Mouse (Mus musculus): ENCODE data around the gene Syt12. TPM values are rescaled to one million over a fixed set of nuclear protein-coding genes. Genes with fewer than 3 reads are reported as not detected.
A peak's percentile ranks its signal among the peaks of the same experiment; 100 is the strongest.

The Syt12 gene
- polyA plus RNA-seq, 1 experiment from 2014 or later, result 0.41 TPM

- H3K9me3 ChIP-seq (ENCODE audit: control insufficient read depth, low read depth, low read length), result no peaks in the 10 kb centered on the region
- H3K9ac ChIP-seq (replicated peaks; ENCODE audit: low read depth, low read length), result no peak overlapping the region
- H3K4me2 ChIP-seq (replicated peaks; ENCODE audit: low read depth, low read length), result no peak overlapping the region
- no peaks in the 10 kb centered on the region for H3K4me1 ChIP-seq (ENCODE audit: control insufficient read depth, insufficient read depth, low read length)
- H3K4me3 ChIP-seq (ENCODE audit: low read depth, low read length), result no peak overlapping the region
- WGBS, result 83% methylated on average over 8 of the region's 8 CpGs
- no peak for ATAC-seq (ENCODE audit: insufficient number of reproducible peaks, insufficient read depth, low FRiP score, low read depth)
- H3K36me3 ChIP-seq (ENCODE audit: control insufficient read depth, insufficient read depth, low read length), result peaks cover 2% of the 10 kb centered on the region; the same call in 1 of the 2 replicates
- H3K27ac ChIP-seq (ENCODE audit: low read length), result no peak overlapping the region
- H3K27me3 ChIP-seq (ENCODE audit: control insufficient read depth, insufficient read depth, low read length), result no peaks in the 10 kb centered on the region
These were observed 56.9 kb downstream of the Syt12 start for GRCm38 (mm10) chr19:4420153-4420910.

GRCm38 (mm10) chr19:4419711-4420110, 57.5 kb downstream of the Syt12 start:
- Histone ChIP-seq H3K4me2 (replicated peaks; ENCODE audit: low read depth, low read length) (no peak overlapping the region), H3K4me1 (ENCODE audit: control insufficient read depth, insufficient read depth, low read length) (no peaks in the 10 kb centered on the region), H3K9me3 (ENCODE audit: control insufficient read depth, low read depth, low read length) (no peaks in the 10 kb centered on the region), H3K4me3 (ENCODE audit: low read depth, low read length) (no peak overlapping the region), H3K9ac (replicated peaks; ENCODE audit: low read depth, low read length) (no peak overlapping the region), H3K27ac (ENCODE audit: low read length) (no peak overlapping the region), H3K27me3 (ENCODE audit: control insufficient read depth, insufficient read depth, low read length) (no peaks in the 10 kb centered on the region), H3K36me3 (ENCODE audit: control insufficient read depth, insufficient read depth, low read length) (no peaks in the 10 kb centered on the region; the same call in 1 of the 2 replicates)
- 90% methylated on average over 5 of the region's 5 CpGs for WGBS
- ATAC-seq (ENCODE audit: insufficient number of reproducible peaks, insufficient read depth, low FRiP score, low read depth), result no peak

GRCm38 (mm10) chr19:4417713-4418112, 59.5 kb downstream of the Syt12 start:
- Histone ChIP-seq H3K9me3 (ENCODE audit: control insufficient read depth, low read depth, low read length) (no peaks in the 10 kb centered on the region), H3K36me3 (ENCODE audit: control insufficient read depth, insufficient read depth, low read length) (no peaks in the 10 kb centered on the region), H3K27me3 (ENCODE audit: control insufficient read depth, insufficient read depth, low read length) (no peaks in the 10 kb centered on the region), H3K9ac (replicated peaks; ENCODE audit: low read depth, low read length) (no peak overlapping the region), H3K4me3 (ENCODE audit: low read depth, low read length) (no peak overlapping the region), H3K4me2 (replicated peaks; ENCODE audit: low read depth, low read length) (no peak overlapping the region), H3K4me1 (ENCODE audit: control insufficient read depth, insufficient read depth, low read length) (no peaks in the 10 kb centered on the region), H3K27ac (ENCODE audit: low read length) (no peak overlapping the region)
- no peak for ATAC-seq (ENCODE audit: insufficient number of reproducible peaks, insufficient read depth, low FRiP score, low read depth)

GRCm38 (mm10) chr19:4417183-4417582, 60.1 kb downstream of the Syt12 start:
- no peak overlapping the region for H3K27ac ChIP-seq (ENCODE audit: low read length)
- no peak overlapping the region for H3K4me2 ChIP-seq (replicated peaks; ENCODE audit: low read depth, low read length)
- H3K36me3 ChIP-seq (ENCODE audit: control insufficient read depth, insufficient read depth, low read length), result no peaks in the 10 kb centered on the region
- no peak for ATAC-seq (ENCODE audit: insufficient number of reproducible peaks, insufficient read depth, low FRiP score, low read depth)
- H3K4me3 ChIP-seq (ENCODE audit: low read depth, low read length), result no peak overlapping the region
- no peaks in the 10 kb centered on the region for H3K27me3 ChIP-seq (ENCODE audit: control insufficient read depth, insufficient read depth, low read length)
- WGBS, result 0% methylated on average over 1 of the region's 1 CpGs
- no peaks in the 10 kb centered on the region for H3K9me3 ChIP-seq (ENCODE audit: control insufficient read depth, low read depth, low read length)
- H3K9ac ChIP-seq (replicated peaks; ENCODE audit: low read depth, low read length), result no peak overlapping the region
- H3K4me1 ChIP-seq (ENCODE audit: control insufficient read depth, insufficient read depth, low read length), result no peaks in the 10 kb centered on the region

- 79% methylated on average over 1 of the region's 1 CpGs for WGBS
- H3K27ac ChIP-seq (ENCODE audit: low read length), result no peak overlapping the region
- H3K9me3 ChIP-seq (ENCODE audit: control insufficient read depth, low read depth, low read length), result no peaks in the 10 kb centered on the region
- H3K27me3 ChIP-seq (ENCODE audit: control insufficient read depth, insufficient read depth, low read length), result no peaks in the 10 kb centered on the region
- no peaks in the 10 kb centered on the region for H3K36me3 ChIP-seq (ENCODE audit: control insufficient read depth, insufficient read depth, low read length)
- no peak overlapping the region for H3K4me3 ChIP-seq (ENCODE audit: low read depth, low read length)
- H3K9ac ChIP-seq (replicated peaks; ENCODE audit: low read depth, low read length), result no peak overlapping the region
- no peaks in the 10 kb centered on the region for H3K4me1 ChIP-seq (ENCODE audit: control insufficient read depth, insufficient read depth, low read length)
- no peak for ATAC-seq (ENCODE audit: insufficient number of reproducible peaks, insufficient read depth, low FRiP score, low read depth)
- no peak overlapping the region for H3K4me2 ChIP-seq (replicated peaks; ENCODE audit: low read depth, low read length)
These were observed 62.6 kb downstream of the Syt12 start for GRCm38 (mm10) chr19:4414631-4415030.

GRCm38 (mm10) chr19:4409062-4409461, 68.2 kb downstream of the Syt12 start:
- Histone ChIP-seq H3K36me3 (ENCODE audit: control insufficient read depth, insufficient read depth, low read length) (no peaks in the 10 kb centered on the region), H3K4me3 (ENCODE audit: low read depth, low read length) (no peak overlapping the region), H3K4me1 (ENCODE audit: control insufficient read depth, insufficient read depth, low read length) (no peaks in the 10 kb centered on the region), H3K9me3 (ENCODE audit: control insufficient read depth, low read depth, low read length) (no peaks in the 10 kb centered on the region), H3K4me2 (replicated peaks; ENCODE audit: low read depth, low read length) (no peak overlapping the region), H3K27ac (ENCODE audit: low read length) (no peak overlapping the region), H3K27me3 (ENCODE audit: control insufficient read depth, insufficient read depth, low read length) (no peaks in the 10 kb centered on the region), H3K9ac (replicated peaks; ENCODE audit: low read depth, low read length) (no peak overlapping the region)
- 60% methylated on average over 2 of the region's 2 CpGs for WGBS
- no peak for ATAC-seq (ENCODE audit: insufficient number of reproducible peaks, insufficient read depth, low FRiP score, low read depth)

GRCm38 (mm10) chr19:4404840-4405239, 72.4 kb downstream of the Syt12 start:
- H3K4me2 ChIP-seq (replicated peaks; ENCODE audit: low read depth, low read length), result no peak overlapping the region
- no peak overlapping the region for H3K4me3 ChIP-seq (ENCODE audit: low read depth, low read length)
- H3K9me3 ChIP-seq (ENCODE audit: control insufficient read depth, low read depth, low read length), result no peaks in the 10 kb centered on the region
- no peaks in the 10 kb centered on the region for H3K36me3 ChIP-seq (ENCODE audit: control insufficient read depth, insufficient read depth, low read length)
- no peak overlapping the region for H3K9ac ChIP-seq (replicated peaks; ENCODE audit: low read depth, low read length)
- no peaks in the 10 kb centered on the region for H3K4me1 ChIP-seq (ENCODE audit: control insufficient read depth, insufficient read depth, low read length)
- 93% methylated on average over 2 of the region's 2 CpGs for WGBS
- no peak overlapping the region for H3K27ac ChIP-seq (ENCODE audit: low read length)
- ATAC-seq (ENCODE audit: insufficient number of reproducible peaks, insufficient read depth, low FRiP score, low read depth), result no peak
- H3K27me3 ChIP-seq (ENCODE audit: control insufficient read depth, insufficient read depth, low read length), result no peaks in the 10 kb centered on the region

GRCm38 (mm10) chr19:4398959-4399358, 78.3 kb downstream of the Syt12 start:
- no peak overlapping the region for H3K9ac ChIP-seq (replicated peaks; ENCODE audit: low read depth, low read length)
- no peaks in the 10 kb centered on the region for H3K9me3 ChIP-seq (ENCODE audit: control insufficient read depth, low read depth, low read length)
- no peaks in the 10 kb centered on the region for H3K36me3 ChIP-seq (ENCODE audit: control insufficient read depth, insufficient read depth, low read length)
- H3K27me3 ChIP-seq (ENCODE audit: control insufficient read depth, insufficient read depth, low read length), result no peaks in the 10 kb centered on the region
- no peak for ATAC-seq (ENCODE audit: insufficient number of reproducible peaks, insufficient read depth, low FRiP score, low read depth)
- 66% methylated on average over 4 of the region's 4 CpGs for WGBS
- no peak overlapping the region for H3K27ac ChIP-seq (ENCODE audit: low read length)
- H3K4me1 ChIP-seq (ENCODE audit: control insufficient read depth, insufficient read depth, low read length), result 0 out of 2 replicates have a peak, but pooled peaks cover 6% of the 10 kb centered on the region
- H3K4me2 ChIP-seq (replicated peaks; ENCODE audit: low read depth, low read length), result no peak overlapping the region; the same call in 1 of the 2 replicates
- H3K4me3 ChIP-seq (ENCODE audit: low read depth, low read length), result no peak overlapping the region

GRCm38 (mm10) chr19:4398630-4398948, 78.7 kb downstream of the Syt12 start:
- H3K4me3 ChIP-seq (ENCODE audit: low read depth, low read length), result peak overlapping the region; percentile 88
- H3K4me1 ChIP-seq (ENCODE audit: control insufficient read depth, insufficient read depth, low read length), result 0 out of 2 replicates have a peak, but pooled peaks cover 6% of the 10 kb centered on the region
- ATAC-seq (ENCODE audit: insufficient number of reproducible peaks, insufficient read depth, low FRiP score, low read depth), result no peak
- no peaks in the 10 kb centered on the region for H3K9me3 ChIP-seq (ENCODE audit: control insufficient read depth, low read depth, low read length)
- H3K27ac ChIP-seq (ENCODE audit: low read length), result no peak overlapping the region
- peak overlapping the region; percentile 68 for H3K9ac ChIP-seq (replicated peaks; ENCODE audit: low read depth, low read length)
- 0 out of 2 replicates have a peak, but pooled peaks cover 2% of the 10 kb centered on the region for H3K36me3 ChIP-seq (ENCODE audit: control insufficient read depth, insufficient read depth, low read length)
- no peaks in the 10 kb centered on the region for H3K27me3 ChIP-seq (ENCODE audit: control insufficient read depth, insufficient read depth, low read length)
- H3K4me2 ChIP-seq (replicated peaks; ENCODE audit: low read depth, low read length), result peak overlapping the region; percentile 89
- WGBS, result 26% methylated on average over 8 of the region's 8 CpGs

All from stomach, embryonic 14.5 days (tissue).